Mouse (Mus musculus) neutrophil, adult 59 days (primary cell): ENCODE measurements around the gene Trim69. TPM values are rescaled to one million over a fixed set of nuclear protein-coding genes. Genes with fewer than 3 reads are reported as not detected.

Experiments used
- total RNA-seq, 2 experiments: library from RNA; stranded (reverse); gene quantifications; 1 replicate in 1 of 2; 2 replicates in 1 of 2; pipeline ENCODE4 v1.2.4; 2023

Gene Trim69
- total RNA-seq, result under 1 TPM in 1 of 2 experiments, not detected in 1; 0.27 TPM

DNA sequence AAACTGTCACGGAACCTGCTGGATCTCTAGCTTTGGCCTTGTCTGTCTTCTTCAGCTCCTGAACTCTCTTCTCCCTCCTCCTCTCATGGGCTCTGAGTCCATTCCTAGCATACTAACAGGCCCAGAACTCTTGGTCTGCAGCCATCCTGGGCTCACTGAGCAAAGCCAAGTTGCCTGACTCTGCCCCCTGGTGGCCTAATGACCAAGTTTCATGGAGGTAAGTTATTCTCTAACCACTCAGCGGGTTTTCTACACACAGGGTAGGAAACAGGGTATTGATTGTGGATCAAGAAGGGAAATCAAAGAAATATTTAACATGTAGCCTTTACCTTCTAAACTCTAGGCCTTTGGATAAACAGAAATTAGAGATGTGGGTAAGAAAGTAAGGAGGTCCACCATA lies at the start of gene Trim69:
Trim69 (plus strand) TSS at position 21 of the 400 bp plus-strand sequence.

DNA sequence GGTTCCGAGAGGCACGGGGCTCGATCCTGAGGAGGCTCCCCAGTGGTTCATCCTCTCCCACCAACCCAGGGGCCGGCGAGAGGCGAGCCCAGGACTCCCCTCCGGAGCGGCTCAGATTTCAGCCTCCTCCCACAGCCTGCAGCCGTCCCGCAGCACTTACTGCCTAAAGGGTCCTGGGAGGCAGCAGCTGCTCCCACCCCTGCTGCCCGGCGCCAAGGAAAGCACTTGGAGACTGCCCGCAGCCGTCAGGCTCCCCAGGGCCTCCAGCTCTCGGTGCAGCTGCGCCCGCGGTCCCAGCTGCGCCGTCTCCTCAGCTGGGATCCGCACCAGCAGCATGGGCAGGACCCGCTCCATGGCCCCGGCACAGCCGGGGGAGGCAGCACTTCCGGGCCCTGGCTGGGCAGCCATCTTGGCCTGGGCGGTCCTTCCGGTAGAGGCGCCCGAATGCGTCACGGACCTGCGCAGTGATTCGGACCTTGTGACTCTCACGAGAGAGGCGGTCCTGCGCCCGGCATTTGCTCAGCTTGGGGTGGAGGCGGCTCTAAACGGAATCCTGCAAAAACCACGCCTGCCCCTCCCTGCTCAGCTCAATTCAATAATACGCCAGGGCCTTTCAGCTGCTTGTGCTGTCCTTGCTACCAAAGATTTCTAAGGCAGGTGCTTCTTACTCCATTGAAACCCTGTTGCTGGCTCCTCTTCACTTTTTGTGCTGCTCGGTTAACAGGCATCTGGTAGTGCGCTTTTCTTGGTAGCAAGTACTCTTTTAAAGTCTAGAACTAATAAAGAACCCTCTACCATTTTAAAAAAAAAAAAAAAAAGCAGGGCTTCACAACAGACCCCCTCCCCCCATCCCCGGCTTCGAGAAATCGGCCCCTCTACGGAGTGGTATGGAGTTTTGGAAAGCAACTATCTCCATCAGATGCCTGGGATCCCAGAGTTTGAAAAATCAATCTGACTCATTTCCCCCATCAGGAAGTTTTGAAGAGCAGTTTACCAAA lies 42.2 kb upstream of the Trim69 start, which contains the start of gene Spg11:
Spg11 (minus strand) TSS at position 426 of the 998 bp plus-strand sequence.

DNA sequence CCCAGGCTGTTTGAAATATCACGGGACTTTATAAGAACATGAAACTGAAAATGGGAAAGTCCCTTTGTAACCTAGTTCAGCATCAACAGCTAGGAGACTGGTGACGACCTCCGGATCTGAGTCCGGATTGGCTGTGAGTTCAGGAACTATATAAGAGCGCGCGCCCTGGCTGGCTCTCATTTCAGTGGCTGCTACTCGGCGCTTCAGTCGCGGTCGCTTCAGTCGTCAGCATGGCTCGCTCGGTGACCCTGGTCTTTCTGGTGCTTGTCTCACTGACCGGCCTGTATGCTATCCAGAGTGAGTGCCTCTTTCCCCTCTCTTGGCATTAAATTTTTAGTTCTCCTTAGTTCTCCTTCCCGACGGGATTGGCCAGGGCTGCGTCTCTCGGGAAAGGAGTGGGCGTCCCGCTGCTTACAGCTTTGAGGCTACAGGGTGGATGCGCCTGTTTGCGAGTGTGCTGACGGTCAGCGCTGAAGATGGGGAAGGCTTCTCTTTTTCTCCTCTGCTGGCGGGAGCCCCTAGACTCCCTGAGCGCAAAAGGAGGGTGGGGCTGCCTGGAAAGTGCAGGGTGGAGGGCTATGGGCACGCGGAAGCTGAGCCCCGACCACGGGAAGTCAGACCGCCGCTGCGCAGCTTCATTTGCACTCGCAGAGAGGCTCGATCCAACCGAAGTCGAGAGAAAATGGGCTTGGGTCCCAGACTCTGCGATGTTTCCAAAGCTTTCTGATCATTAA lies 12.8 kb upstream of the Trim69 start, which contains the start of gene B2m:
B2m (plus strand) TSS at position 179 of the 734 bp plus-strand sequence.

DNA sequence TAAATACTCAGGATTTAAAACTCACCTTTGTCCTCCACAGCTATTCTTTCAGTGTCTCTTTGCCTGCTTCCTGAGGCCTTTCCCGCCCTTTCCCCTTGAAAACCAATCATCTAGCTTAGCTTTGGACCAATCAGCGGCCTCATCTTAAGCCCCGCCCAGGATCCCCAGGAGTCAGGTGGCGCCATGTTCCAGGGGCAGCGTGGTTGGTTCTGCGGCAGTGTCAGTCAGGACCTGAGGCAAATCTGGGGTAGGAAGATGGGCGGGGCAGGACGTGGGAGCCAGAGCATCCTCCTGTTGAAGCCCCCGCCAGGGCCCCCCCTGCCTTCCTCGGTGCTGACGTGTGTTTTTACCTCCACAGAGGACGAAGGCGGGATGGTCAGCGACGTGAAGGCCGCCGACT lies 25.6 kb downstream of the Trim69 start, which contains the start of the genes Patl2 and Terb2:
Patl2 (minus strand) TSS at position 84 of the 400 bp plus-strand sequence.
Terb2 (plus strand) TSS at position 167 of the 400 bp plus-strand sequence.

Other genes with a start within 250 kb of the Trim69 start
- 10 to 100 TPM; 24.0 to 26.0 TPM for gene Ctdspl2, start 204.7 kb upstream of the Trim69 start, total RNA-seq
- not detected for gene Mageb3, start 204.6 kb upstream of the Trim69 start, total RNA-seq
- 10 to 100 TPM; 19.5 to 20.9 TPM for gene Eif3j1, start 132.2 kb upstream of the Trim69 start, total RNA-seq
- gene Spg11, start 42.3 kb upstream of the Trim69 start, total RNA-seq, result 10 to 100 TPM; 25.1 to 25.4 TPM
- 1,000 to 10,000 TPM; 1,167 to 1,220 TPM for gene B2m, start 13.0 kb upstream of the Trim69 start, total RNA-seq
- not detected for gene Patl2, start 25.5 kb downstream of the Trim69 start, total RNA-seq
- gene Terb2, start 25.6 kb downstream of the Trim69 start, total RNA-seq, result not detected
- 10 to 100 TPM; 17.1 to 19.6 TPM for gene Sord, start 74.0 kb downstream of the Trim69 start, total RNA-seq
- not detected for gene Duox2, start 137.7 kb downstream of the Trim69 start, total RNA-seq
- gene Duoxa2, start 138.2 kb downstream of the Trim69 start, total RNA-seq, result not detected
- gene Duoxa1, start 153.0 kb downstream of the Trim69 start, total RNA-seq, result not detected
- not detected for gene Duox1, start 155.0 kb downstream of the Trim69 start, total RNA-seq
- 1 to 10 TPM; 1.3 to 3.0 TPM for gene Shf, start 208.5 kb downstream of the Trim69 start, total RNA-seq